Mouse (Mus musculus) olfactory bulb, adult 2 months (tissue): ENCODE measurements around the gene Tldc1.

Source experiments
- CTCF ChIP-seq: fragments of 200-500 bp; IDR thresholded peaks from 2 replicates; pipeline ENCODE4 v1.5.1; 2012; ENCODE audit warnings: low read depth, mild to moderate bottlenecking, low read length, moderate library complexity; ENCODE audit not compliant: insufficient read depth
- POLR2A ChIP-seq: fragments of 200-500 bp; IDR thresholded peaks from 2 replicates; pipeline ENCODE4 v1.6.1; 2012; ENCODE audit warnings: mild to moderate bottlenecking, low read depth, low read length, moderate library complexity; ENCODE audit not compliant: insufficient read depth

DNA sequence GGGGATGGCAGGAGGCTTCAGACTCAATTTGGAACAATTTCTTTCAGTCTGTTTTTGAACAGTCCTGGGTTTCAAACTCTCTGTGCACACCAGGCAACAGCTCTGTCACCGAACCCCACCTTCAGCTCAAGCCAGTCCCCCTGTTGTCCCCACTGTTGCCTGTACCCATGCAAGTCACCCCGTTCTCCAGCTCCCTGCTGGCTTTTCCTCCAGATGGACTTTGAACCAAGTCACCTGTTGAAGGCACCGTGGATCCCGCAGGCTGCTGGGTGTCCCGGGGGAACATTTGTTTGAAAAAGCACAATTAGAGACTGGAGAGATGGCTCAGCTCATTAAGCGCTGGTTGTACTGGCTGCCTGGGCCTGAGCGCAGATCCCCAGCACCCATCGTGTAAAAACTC, 27.1 kb upstream of the Tldc1 start:
- TF ChIP-seq POLR2A (no peak), CTCF (no peak)
